Mouse (Mus musculus) embryonic facial prominence, embryonic 10.5 days (tissue): Measurements from ENCODE around the gene Pi4k2a. TPM values are rescaled to one million over a fixed set of nuclear protein-coding genes. Genes with fewer than 3 reads are reported as not detected.
A peak's percentile ranks its signal among the peaks of the same experiment; 100 is the strongest.
"Not testable (repeated sequence)": the region's sequence is repeated elsewhere in the genome, so short reads cannot be mapped to it uniquely, and the experiment has no call there.

ENCODE experiments used
- DNase-seq: peaks from one replicate; pipeline ENCODE4 v3.0.0-alpha.2; 2017; ENCODE audit warnings: low spot score
- H3K27ac ChIP-seq: fragments of 300-500 bp; sonication (generic); replicated peaks from 2 replicates; pipeline ENCODE4 v1.5.1; 2016; ENCODE audit warnings: mild to moderate bottlenecking
- H3K27me3 ChIP-seq: fragments of 300-500 bp; sonication (generic); replicated peaks from 2 replicates; pipeline ENCODE4 v1.6.1; 2016; ENCODE audit warnings: low read depth, mild to moderate bottlenecking; ENCODE audit not compliant: poor library complexity, severe bottlenecking
- H3K36me3 ChIP-seq: fragments of 300-500 bp; sonication (generic); replicated peaks from 2 replicates; pipeline ENCODE4 v1.6.1; 2016; ENCODE audit warnings: mild to moderate bottlenecking, moderate library complexity
- H3K4me1 ChIP-seq: fragments of 300-500 bp; sonication (generic); 2 replicates; pipeline ENCODE4 v1.6.1; 2016
- H3K4me3 ChIP-seq: fragments of 300-500 bp; sonication (generic); 2 replicates; pipeline ENCODE4 v1.5.1; 2016; ENCODE audit warnings: mild to moderate bottlenecking, moderate library complexity
- H3K9me3 ChIP-seq: fragments of 300-500 bp; sonication (generic); 2 replicates; pipeline ENCODE4 v1.6.1; 2016; ENCODE audit warnings: mild to moderate bottlenecking
- WGBS: fragments of 180-500 bp; shearing (Covaris S2); methylation state at CpG from one replicate; pipeline ENCODE4 v1.1.7; 2016; 5-methylcytosine and 5-hydroxymethylcytosine counted together
- polyA plus RNA-seq: library from polyadenylated mRNA; unstranded; fragments of >200 nt; fragmentation: Nextera tagmentation; extraction: Ambion mirVana; gene quantifications from 2 replicates; pipeline ENCODE4 v1.2.1, GENCODE M21; 2016

The Pi4k2a gene
- polyA plus RNA-seq, 1 experiment from 2014 or later = 28.0 TPM

DNA sequence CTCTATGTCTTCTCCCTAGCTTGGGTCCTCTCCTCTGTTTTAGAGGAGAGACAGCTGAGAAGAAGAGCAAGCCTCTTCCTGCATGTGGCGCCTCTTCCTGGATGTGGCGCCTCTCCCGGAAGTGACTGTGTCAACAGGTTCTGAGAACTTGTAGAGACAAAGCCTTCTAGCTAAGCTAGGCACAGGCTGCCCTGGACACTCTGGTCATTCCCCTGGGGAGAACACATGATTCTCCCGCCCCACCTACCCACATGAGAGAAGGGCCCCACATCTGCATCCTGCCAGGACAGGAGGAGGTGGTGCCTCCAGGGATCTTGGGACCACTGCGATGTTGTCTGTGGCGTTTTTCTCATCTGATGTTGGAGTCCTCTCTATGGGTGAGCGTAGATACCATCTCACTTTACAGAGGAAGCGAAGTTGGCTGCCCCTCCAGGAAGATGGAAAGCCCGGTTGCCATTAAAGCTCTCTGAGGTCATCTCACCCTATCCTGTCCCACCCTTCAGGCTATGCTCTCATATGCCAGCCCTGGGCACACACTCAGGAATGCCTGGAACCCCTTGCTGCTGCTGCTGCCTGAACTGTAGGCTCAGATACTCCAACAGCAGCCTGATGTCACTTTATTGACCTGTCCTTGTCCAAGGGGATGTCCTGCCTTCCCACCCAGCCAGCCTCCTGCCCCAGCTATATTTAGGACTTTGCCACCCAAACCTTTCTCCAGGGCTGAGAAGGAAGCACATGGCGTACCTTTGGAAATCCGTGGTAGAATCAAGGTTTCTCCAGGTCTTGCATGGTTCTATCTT lies 21.6 kb upstream of the Pi4k2a start:
- Histone ChIP-seq H3K36me3 (no peaks in the 10 kb centered on the region; the same call in 1 of the 2 replicates), H3K27ac (no peak overlapping the region), H3K4me1 (no peaks in the 10 kb centered on the region), H3K27me3 (no peaks in the 10 kb centered on the region), H3K4me3 (no peak overlapping the region), H3K9me3 (no peaks in the 10 kb centered on the region)
- 78% methylated on average over 11 of the region's 11 CpGs for WGBS
- no peak for DNase-seq

DNA sequence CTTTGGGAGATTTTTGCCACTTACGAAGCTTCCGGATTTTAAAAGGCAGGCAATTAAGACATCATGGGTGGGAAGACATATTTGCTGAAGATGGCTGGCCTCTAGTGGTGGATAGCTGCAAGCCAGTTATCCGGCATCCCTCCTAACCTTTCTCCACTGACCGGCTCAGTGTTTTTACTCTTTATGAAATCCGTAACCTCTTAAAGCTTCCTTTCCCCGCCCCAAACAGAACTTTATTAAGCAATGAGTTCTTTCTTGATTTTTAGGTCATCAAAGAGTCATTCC lies 21.1 kb upstream of the Pi4k2a start:
- Histone ChIP-seq H3K4me1 (no peaks in the 10 kb centered on the region), H3K4me3 (no peak overlapping the region), H3K36me3 (peaks cover 3% of the 10 kb centered on the region; the same call in 1 of the 2 replicates), H3K27me3 (no peaks in the 10 kb centered on the region), H3K27ac (no peak overlapping the region), H3K9me3 (no peaks in the 10 kb centered on the region)
- WGBS = 67% methylated on average over 6 of the region's 6 CpGs
- no peak for DNase-seq

DNA sequence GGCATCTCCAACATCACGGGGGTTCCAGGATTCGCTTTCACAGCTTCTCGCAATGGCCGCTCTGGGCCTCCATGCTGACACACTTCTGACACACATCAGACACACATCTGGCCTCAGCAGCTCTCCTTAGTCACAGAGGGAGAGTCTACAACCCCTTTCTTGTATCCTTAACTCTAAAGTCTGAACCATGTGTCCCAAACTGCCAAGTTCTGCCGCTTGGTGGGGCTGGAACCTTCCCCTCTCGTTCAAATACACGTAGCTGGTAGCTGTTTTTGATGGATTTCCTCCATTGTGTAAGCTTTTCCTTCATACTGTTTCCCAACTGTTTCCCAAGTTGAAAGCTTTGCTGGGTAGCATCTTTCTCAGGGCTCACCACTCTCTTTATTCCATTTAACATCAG lies 19.0 kb upstream of the Pi4k2a start:
- Histone ChIP-seq H3K36me3 (peaks cover 24% of the 10 kb centered on the region), H3K9me3 (no peaks in the 10 kb centered on the region), H3K27ac (no peak overlapping the region), H3K4me1 (no peaks in the 10 kb centered on the region), H3K27me3 (no peaks in the 10 kb centered on the region), H3K4me3 (no peak overlapping the region)
- 78% methylated on average over 7 of the region's 7 CpGs for WGBS
- no peak for DNase-seq

DNA sequence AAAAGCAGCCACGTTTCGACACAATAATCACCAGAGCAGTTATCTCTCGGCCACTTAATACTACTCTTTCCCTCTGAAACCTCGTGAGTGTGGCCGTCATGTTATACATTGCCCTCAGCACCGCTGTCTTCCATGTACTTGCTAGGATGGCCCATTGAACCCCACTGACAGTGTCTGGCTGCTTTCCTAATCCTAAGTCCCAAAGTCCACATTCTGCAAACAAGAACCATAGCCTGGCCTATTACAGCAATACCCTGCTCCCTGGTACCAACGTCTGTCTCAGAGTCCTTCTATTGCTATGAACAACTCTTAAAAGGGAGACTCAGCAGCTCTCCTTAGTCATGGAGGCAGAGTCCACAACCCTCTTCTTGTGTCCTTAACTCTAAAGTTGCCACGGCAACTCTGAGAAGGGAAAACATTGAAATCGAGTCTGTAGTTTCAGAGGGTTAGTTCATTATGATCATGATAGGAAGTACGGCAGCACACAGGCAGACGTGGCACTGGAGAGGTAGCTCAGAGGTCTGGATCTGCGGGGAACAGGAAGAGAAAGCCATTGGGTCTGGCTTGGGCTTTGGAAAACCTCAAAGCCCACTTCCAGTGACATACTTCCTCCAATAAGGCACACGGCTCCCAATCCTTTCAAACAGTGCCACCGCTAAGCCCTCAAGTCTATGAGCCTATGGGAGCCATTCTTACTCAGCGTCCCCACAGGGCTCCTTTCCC lies 18.2 kb upstream of the Pi4k2a start:
- 86% methylated on average over 15 of the region's 15 CpGs for WGBS
- Histone ChIP-seq H3K4me3 (no peak overlapping the region), H3K4me1 (no peaks in the 10 kb centered on the region), H3K9me3 (no peaks in the 10 kb centered on the region), H3K36me3 (peaks cover 29% of the 10 kb centered on the region), H3K27me3 (no peaks in the 10 kb centered on the region), H3K27ac (no peak overlapping the region)
- DNase-seq = no peak

DNA sequence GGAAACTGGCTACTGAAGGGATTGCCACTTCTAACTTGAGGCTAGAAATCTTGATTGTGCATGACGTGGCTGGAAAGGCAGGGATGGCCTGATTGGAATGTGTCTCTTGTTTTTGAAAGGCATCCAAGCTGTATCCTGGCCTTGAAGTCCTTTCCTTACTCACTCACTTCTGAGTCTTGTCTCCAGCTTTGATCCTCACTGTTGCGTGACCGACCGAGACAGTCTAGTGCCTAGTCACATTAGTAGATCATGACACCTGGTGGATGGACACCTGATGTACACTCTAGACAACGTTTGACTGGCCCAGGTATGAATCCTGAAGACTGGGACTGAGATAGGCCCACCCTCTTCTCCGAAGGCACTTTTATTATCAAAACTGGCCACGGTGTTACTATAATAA lies 17.5 kb upstream of the Pi4k2a start:
- peaks cover 36% of the 10 kb centered on the region for H3K36me3 ChIP-seq
- DNase-seq = no peak
- H3K4me3 ChIP-seq = no peak overlapping the region
- H3K4me1 ChIP-seq = no peaks in the 10 kb centered on the region
- H3K27ac ChIP-seq = no peak overlapping the region
- no peaks in the 10 kb centered on the region for H3K9me3 ChIP-seq
- whole genome bisulfite sequencing = 84% methylated on average over 7 of the region's 7 CpGs
- no peaks in the 10 kb centered on the region for H3K27me3 ChIP-seq

DNA sequence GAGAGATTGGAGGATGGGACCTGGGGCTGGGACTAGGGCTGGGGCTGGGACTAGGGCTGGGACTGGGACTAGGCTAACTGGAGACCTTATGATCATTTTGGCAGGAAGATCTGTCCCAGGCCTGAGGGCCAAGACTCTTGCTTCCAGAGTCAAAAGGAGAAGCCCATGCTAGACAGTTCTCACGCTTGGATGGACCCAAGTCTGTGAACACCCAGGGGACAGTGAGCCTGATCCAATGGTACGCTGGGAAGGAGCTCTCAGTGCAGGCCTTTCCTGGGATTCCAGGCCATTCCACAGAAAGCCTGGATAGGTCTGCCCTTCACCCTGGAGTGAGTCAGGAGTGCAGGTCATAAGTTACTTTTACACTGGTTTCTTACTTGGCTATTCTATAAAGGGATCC lies 15.2 kb upstream of the Pi4k2a start:
- Histone ChIP-seq H3K27ac (no peak overlapping the region), H3K36me3 (peaks cover 47% of the 10 kb centered on the region), H3K4me1 (no peaks in the 10 kb centered on the region; the same call in 1 of the 2 replicates), H3K9me3 (no peaks in the 10 kb centered on the region), H3K27me3 (no peaks in the 10 kb centered on the region), H3K4me3 (no peak overlapping the region)
- no peak for DNase-seq
- WGBS = 91% methylated on average over 2 of the region's 2 CpGs

DNA sequence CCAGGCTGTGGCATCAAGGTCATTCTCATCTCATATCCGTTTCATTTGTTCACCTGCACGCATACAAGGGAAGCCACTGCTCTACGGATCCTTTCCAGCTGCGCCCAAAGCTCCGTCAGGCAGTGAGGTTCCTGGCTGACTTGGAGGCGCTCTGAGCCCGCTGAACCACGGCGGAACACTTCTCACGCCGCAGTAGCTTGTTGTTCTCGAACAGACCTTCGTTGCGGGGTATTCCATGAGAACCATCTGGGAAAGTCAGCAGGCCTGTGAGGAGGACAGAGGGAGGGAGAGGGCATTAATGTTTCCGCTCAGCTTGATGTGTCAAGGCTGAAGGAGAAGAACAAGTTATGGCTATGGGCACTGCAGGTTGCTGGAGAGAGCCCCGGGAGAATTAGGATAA lies 14.3 kb upstream of the Pi4k2a start:
- Histone ChIP-seq H3K4me1 (no peaks in the 10 kb centered on the region; the same call in 1 of the 2 replicates), H3K9me3 (no peaks in the 10 kb centered on the region), H3K4me3 (no peak overlapping the region), H3K36me3 (peaks cover 47% of the 10 kb centered on the region), H3K27ac (no peak overlapping the region), H3K27me3 (no peaks in the 10 kb centered on the region)
- no peak for DNase-seq
- WGBS = 91% methylated on average over 16 of the region's 16 CpGs

DNA sequence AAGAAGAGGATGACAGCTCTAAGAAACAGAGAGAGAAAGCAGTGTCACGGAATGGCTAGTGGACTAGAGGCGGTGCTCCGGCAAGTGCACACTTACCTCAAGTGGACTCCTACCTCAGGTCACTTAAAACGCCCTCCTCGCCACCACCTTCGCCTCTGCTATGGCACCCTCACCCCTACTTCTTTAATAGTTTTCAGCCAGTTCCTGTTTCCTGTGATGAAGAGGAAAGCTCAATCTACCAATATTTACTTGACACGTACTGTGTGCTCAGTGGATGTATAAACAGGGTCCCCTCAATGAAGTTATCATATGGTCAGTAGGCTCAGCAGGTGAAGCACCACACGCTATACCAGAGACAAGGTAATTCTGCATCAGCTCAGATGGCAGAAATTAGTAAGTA lies 11.7 kb upstream of the Pi4k2a start:
- no peak for DNase-seq
- Histone ChIP-seq H3K27me3 (no peaks in the 10 kb centered on the region), H3K27ac (no peak overlapping the region), H3K36me3 (peaks cover 47% of the 10 kb centered on the region), H3K4me1 (no peaks in the 10 kb centered on the region; the same call in 1 of the 2 replicates), H3K4me3 (no peak overlapping the region), H3K9me3 (no peaks in the 10 kb centered on the region)
- 95% methylated on average over 8 of the region's 8 CpGs for WGBS

DNA sequence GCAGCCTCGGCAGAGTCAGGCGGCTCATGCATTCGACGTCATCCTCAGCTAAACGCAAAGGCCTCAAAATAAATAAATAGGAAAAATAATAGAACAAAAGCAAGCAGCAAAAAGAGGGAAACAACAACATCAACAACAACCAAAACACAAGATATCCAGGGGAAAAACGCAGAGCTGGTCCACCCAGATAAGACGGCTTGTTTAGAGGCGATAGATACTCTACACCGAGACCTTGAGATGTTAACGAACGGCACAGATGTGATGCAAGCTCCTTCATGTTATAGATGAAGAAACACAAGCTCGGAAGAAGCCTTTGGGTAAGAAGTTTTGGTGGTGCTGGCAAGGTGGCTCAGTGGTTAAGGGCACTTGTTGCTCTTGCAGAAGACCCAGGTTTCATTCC lies 11.3 kb upstream of the Pi4k2a start:
- 96% methylated on average over 12 of the region's 12 CpGs for WGBS
- H3K27ac ChIP-seq = no peak overlapping the region
- no peaks in the 10 kb centered on the region for H3K9me3 ChIP-seq
- H3K36me3 ChIP-seq = peaks cover 46% of the 10 kb centered on the region
- H3K4me1 ChIP-seq = no peaks in the 10 kb centered on the region; the same call in 1 of the 2 replicates
- no peak overlapping the region for H3K4me3 ChIP-seq
- no peaks in the 10 kb centered on the region for H3K27me3 ChIP-seq
- no peak for DNase-seq

DNA sequence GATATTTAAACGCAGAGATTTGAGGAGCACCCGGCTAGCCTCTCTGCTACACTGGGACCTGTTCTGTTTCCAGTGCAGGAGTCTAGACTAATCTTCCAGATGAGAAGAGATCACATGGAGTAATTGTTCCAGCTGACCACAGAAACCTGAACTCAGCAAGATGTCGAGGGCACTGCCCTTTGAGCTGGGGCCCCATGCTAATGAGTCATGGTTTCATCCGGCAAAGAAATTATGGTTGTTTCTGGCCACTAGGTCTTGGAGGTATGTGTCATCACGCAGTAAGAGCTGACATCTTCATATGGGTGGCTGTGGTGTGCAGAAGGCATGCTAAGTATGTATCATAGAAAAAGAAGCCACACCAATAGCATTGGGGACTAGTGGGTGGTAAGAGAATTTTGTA lies 10.3 kb upstream of the Pi4k2a start:
- WGBS = 79% methylated on average over 5 of the region's 5 CpGs

DNA sequence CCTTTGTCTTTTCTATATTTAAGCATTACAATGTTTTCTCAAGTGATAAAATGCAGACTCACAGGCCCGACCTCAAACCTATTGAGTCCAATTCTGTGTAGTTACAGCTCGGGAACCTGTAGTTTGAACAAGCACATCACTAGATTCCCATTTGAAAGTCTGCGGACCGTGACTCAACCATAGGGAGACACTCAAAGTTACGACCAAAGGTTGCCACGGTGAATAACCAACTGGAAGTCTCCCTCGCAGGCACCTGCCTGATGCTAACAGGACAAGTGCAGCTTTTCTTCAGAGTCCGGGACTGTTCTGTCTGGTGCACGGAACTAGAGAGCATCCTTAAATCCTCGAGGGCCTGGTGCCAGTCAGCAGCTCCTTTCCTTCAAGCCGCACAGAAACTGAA lies 9.8 kb upstream of the Pi4k2a start:
- peaks cover 31% of the 10 kb centered on the region for H3K36me3 ChIP-seq
- no peaks in the 10 kb centered on the region for H3K9me3 ChIP-seq
- WGBS = 89% methylated on average over 11 of the region's 11 CpGs
- H3K27me3 ChIP-seq = no peaks in the 10 kb centered on the region
- peaks cover 1% of the 10 kb centered on the region for H3K4me1 ChIP-seq
- H3K27ac ChIP-seq = no peak overlapping the region
- no peak for DNase-seq
- no peak overlapping the region for H3K4me3 ChIP-seq

More for the DNA sequence above, 10.3 kb upstream of the Pi4k2a start:
- Histone ChIP-seq H3K4me3 (no peak overlapping the region), H3K4me1 (no peaks in the 10 kb centered on the region; the same call in 1 of the 2 replicates), H3K9me3 (no peaks in the 10 kb centered on the region), H3K36me3 (peaks cover 36% of the 10 kb centered on the region), H3K27me3 (no peaks in the 10 kb centered on the region), H3K27ac (no peak overlapping the region)
- no peak for DNase-seq

DNA sequence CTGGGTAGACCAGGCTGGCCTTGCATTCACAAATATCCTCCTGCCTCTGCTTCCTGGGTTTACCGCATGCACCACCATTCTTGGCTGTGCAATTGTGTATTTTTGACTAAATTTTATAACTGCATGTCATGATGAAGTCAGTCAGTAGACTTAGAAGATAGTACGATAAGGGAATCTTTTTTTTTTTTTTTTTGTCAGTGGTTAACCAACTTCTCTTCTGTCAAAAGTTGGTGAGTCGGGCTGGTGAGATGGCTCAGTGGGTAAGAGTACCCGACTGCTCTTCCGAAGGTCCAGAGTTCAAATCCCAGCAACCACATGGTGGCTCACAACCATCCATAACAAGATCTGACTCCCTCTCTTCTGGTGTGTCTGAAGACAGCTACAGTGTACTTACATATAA lies 8.7 kb upstream of the Pi4k2a start:
- not testable (repeated sequence) for H3K27ac ChIP-seq, H3K4me1 ChIP-seq, DNase-seq, H3K4me3 ChIP-seq, H3K9me3 ChIP-seq, H3K27me3 ChIP-seq
- peaks cover 20% of the 10 kb centered on the region for H3K36me3 ChIP-seq
- WGBS = 95% methylated on average over 5 of the region's 5 CpGs

DNA sequence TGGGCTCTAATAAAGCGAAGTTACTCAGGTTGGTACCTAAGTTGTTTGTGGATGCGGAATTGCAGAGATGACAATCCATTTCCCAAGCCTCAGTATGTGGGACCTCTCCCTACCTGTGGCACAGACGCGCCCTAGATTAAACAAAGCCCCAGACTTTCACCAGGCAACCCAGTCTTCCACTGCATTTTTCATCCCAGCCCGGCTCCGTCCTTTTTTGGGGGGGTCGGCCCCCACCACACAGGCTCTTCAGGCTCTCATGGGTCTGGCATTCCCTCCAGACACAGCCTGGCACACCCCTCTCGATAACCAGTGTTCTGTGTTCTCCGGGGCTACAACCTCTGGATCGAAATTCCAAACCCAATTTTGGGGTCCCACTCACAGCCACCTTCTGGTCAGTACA lies 4.6 kb upstream of the Pi4k2a start:
- H3K36me3 ChIP-seq = no peaks in the 10 kb centered on the region
- H3K4me3 ChIP-seq = peak overlapping the region; percentile 87
- H3K27me3 ChIP-seq = no peaks in the 10 kb centered on the region
- H3K9me3 ChIP-seq = no peaks in the 10 kb centered on the region
- peak overlapping the region; percentile 90 for H3K27ac ChIP-seq
- 8% methylated on average over 10 of the region's 10 CpGs for WGBS
- peaks cover 23% of the 10 kb centered on the region for H3K4me1 ChIP-seq
- DNase-seq = peak; percentile 18
